Mouse (Mus musculus): Measurements from ENCODE around the gene Fkbp8. TPM values are rescaled to one million over a fixed set of nuclear protein-coding genes. Genes with fewer than 3 reads are reported as not detected.

Gene Fkbp8
- polyA plus RNA-seq, 1 experiment from 2014 or later = 332 TPM

GRCm38 (mm10) chr8:70553740-70554139 is 26.2 kb downstream of the Fkbp8 start:
- Histone ChIP-seq H3K4me3 (no peak overlapping the region), H3K9me3 (no peaks in the 10 kb centered on the region), H3K4me2 (replicated peaks) (no peak overlapping the region), H3K4me1 (peaks cover 10% of the 10 kb centered on the region; the same call in 1 of the 2 replicates), H3K9ac (replicated peaks) (no peak overlapping the region), H3K36me3 (no peaks in the 10 kb centered on the region), H3K27ac (replicated peaks) (no peak overlapping the region), H3K27me3 (no peaks in the 10 kb centered on the region)
- no peak for ATAC-seq (ENCODE audit: low FRiP score, low read depth)

- no peak for ATAC-seq (ENCODE audit: low FRiP score, low read depth)
- H3K9ac ChIP-seq (replicated peaks) = no peak overlapping the region
- 94% methylated on average over 4 of the region's 4 CpGs for WGBS
These were observed 27.7 kb downstream of the Fkbp8 start for GRCm38 (mm10) chr8:70555079-70555747.

GRCm38 (mm10) chr8:70558334-70558733 is 30.8 kb downstream of the Fkbp8 start:
- Histone ChIP-seq H3K9me3 (no peaks in the 10 kb centered on the region), H3K9ac (replicated peaks) (no peak overlapping the region), H3K4me2 (replicated peaks) (no peak overlapping the region), H3K27me3 (no peaks in the 10 kb centered on the region), H3K36me3 (no peaks in the 10 kb centered on the region), H3K27ac (replicated peaks) (no peak overlapping the region), H3K4me1 (peaks cover 15% of the 10 kb centered on the region; the same call in 1 of the 2 replicates), H3K4me3 (no peak overlapping the region)
- no peak for ATAC-seq (ENCODE audit: low FRiP score, low read depth)
- WGBS = 81% methylated on average over 4 of the region's 4 CpGs

More at GRCm38 (mm10) chr8:70555079-70555747, 27.7 kb downstream of the Fkbp8 start:
- Histone ChIP-seq H3K27ac (replicated peaks) (no peak overlapping the region), H3K9me3 (no peaks in the 10 kb centered on the region), H3K4me1 (peaks cover 10% of the 10 kb centered on the region; the same call in 1 of the 2 replicates), H3K4me3 (no peak overlapping the region), H3K27me3 (no peaks in the 10 kb centered on the region), H3K4me2 (replicated peaks) (no peak overlapping the region), H3K36me3 (no peaks in the 10 kb centered on the region)

- no peak for ATAC-seq (ENCODE audit: low FRiP score, low read depth)
- WGBS = 85% methylated on average over 3 of the region's 3 CpGs
- no peak overlapping the region for H3K27ac ChIP-seq (replicated peaks)
These were observed 31.5 kb downstream of the Fkbp8 start for GRCm38 (mm10) chr8:70558983-70559382.

GRCm38 (mm10) chr8:70560096-70560495 is 32.6 kb downstream of the Fkbp8 start:
- 86% methylated on average over 2 of the region's 2 CpGs for WGBS
- Histone ChIP-seq H3K9ac (replicated peaks) (no peak overlapping the region), H3K4me2 (replicated peaks) (no peak overlapping the region), H3K27ac (replicated peaks) (no peak overlapping the region), H3K4me1 (0 out of 2 replicates have a peak, but pooled peaks cover 7% of the 10 kb centered on the region), H3K27me3 (no peaks in the 10 kb centered on the region), H3K4me3 (no peak overlapping the region), H3K36me3 (no peaks in the 10 kb centered on the region), H3K9me3 (no peaks in the 10 kb centered on the region)
- no peak for ATAC-seq (ENCODE audit: low FRiP score, low read depth)

More at GRCm38 (mm10) chr8:70558983-70559382, 31.5 kb downstream of the Fkbp8 start:
- Histone ChIP-seq H3K4me1 (0 out of 2 replicates have a peak, but pooled peaks cover 8% of the 10 kb centered on the region), H3K27me3 (no peaks in the 10 kb centered on the region), H3K4me3 (no peak overlapping the region), H3K36me3 (no peaks in the 10 kb centered on the region), H3K9me3 (no peaks in the 10 kb centered on the region), H3K4me2 (replicated peaks) (no peak overlapping the region), H3K9ac (replicated peaks) (no peak overlapping the region)

GRCm38 (mm10) chr8:70560564-70560963 is 33.0 kb downstream of the Fkbp8 start:
- Histone ChIP-seq H3K4me2 (replicated peaks) (no peak overlapping the region), H3K9me3 (no peaks in the 10 kb centered on the region), H3K36me3 (no peaks in the 10 kb centered on the region), H3K27me3 (no peaks in the 10 kb centered on the region), H3K9ac (replicated peaks) (no peak overlapping the region), H3K4me1 (peaks cover 7% of the 10 kb centered on the region; the same call in 1 of the 2 replicates), H3K4me3 (no peak overlapping the region), H3K27ac (replicated peaks) (no peak overlapping the region)
- whole genome bisulfite sequencing = 64% methylated on average over 3 of the region's 3 CpGs
- no peak for ATAC-seq (ENCODE audit: low FRiP score, low read depth)

- peaks cover 7% of the 10 kb centered on the region; the same call in 1 of the 2 replicates for H3K4me1 ChIP-seq
- H3K4me3 ChIP-seq = no peak overlapping the region
- H3K27me3 ChIP-seq = no peaks in the 10 kb centered on the region
- H3K27ac ChIP-seq (replicated peaks) = no peak overlapping the region
- no peaks in the 10 kb centered on the region for H3K36me3 ChIP-seq
- 82% methylated on average over 4 of the region's 4 CpGs for WGBS
- no peak overlapping the region for H3K4me2 ChIP-seq (replicated peaks)
- H3K9me3 ChIP-seq = no peaks in the 10 kb centered on the region
- no peak overlapping the region for H3K9ac ChIP-seq (replicated peaks)
- no peak for ATAC-seq (ENCODE audit: low FRiP score, low read depth)
These were observed 33.8 kb downstream of the Fkbp8 start for GRCm38 (mm10) chr8:70561357-70561756.

- Histone ChIP-seq H3K36me3 (no peaks in the 10 kb centered on the region), H3K27me3 (no peaks in the 10 kb centered on the region), H3K4me3 (no peak overlapping the region), H3K9ac (replicated peaks) (no peak overlapping the region), H3K4me1 (peaks cover 7% of the 10 kb centered on the region; the same call in 1 of the 2 replicates), H3K9me3 (no peaks in the 10 kb centered on the region), H3K4me2 (replicated peaks) (no peak overlapping the region), H3K27ac (replicated peaks) (no peak overlapping the region)
- WGBS = 85% methylated on average over 7 of the region's 7 CpGs
- ATAC-seq (ENCODE audit: low FRiP score, low read depth) = no peak; the same call in 1 of the 2 replicates
These were observed 34.4 kb downstream of the Fkbp8 start for GRCm38 (mm10) chr8:70561809-70562535.

- ATAC-seq (ENCODE audit: low FRiP score, low read depth) = no peak
These were observed 35.3 kb downstream of the Fkbp8 start for GRCm38 (mm10) chr8:70562802-70563201.

GRCm38 (mm10) chr8:70563763-70564387 is 36.4 kb downstream of the Fkbp8 start:
- 87% methylated on average over 6 of the region's 6 CpGs for WGBS
- Histone ChIP-seq H3K27ac (replicated peaks) (no peak overlapping the region), H3K9ac (replicated peaks) (no peak overlapping the region), H3K36me3 (no peaks in the 10 kb centered on the region), H3K4me3 (no peak overlapping the region), H3K27me3 (no peaks in the 10 kb centered on the region), H3K4me1 (peaks cover 7% of the 10 kb centered on the region; the same call in 1 of the 2 replicates), H3K4me2 (replicated peaks) (no peak overlapping the region), H3K9me3 (no peaks in the 10 kb centered on the region)
- ATAC-seq (ENCODE audit: low FRiP score, low read depth) = no peak

More at GRCm38 (mm10) chr8:70562802-70563201, 35.3 kb downstream of the Fkbp8 start:
- Histone ChIP-seq H3K4me3 (no peak overlapping the region), H3K27me3 (no peaks in the 10 kb centered on the region), H3K9me3 (no peaks in the 10 kb centered on the region), H3K9ac (replicated peaks) (no peak overlapping the region), H3K27ac (replicated peaks) (no peak overlapping the region), H3K4me2 (replicated peaks) (no peak overlapping the region), H3K36me3 (no peaks in the 10 kb centered on the region), H3K4me1 (peaks cover 7% of the 10 kb centered on the region; the same call in 1 of the 2 replicates)
- 85% methylated on average over 3 of the region's 3 CpGs for WGBS

GRCm38 (mm10) chr8:70564696-70565235 is 37.2 kb downstream of the Fkbp8 start:
- H3K27ac ChIP-seq (replicated peaks) = no peak overlapping the region
- no peak overlapping the region for H3K9ac ChIP-seq (replicated peaks)
- no peak overlapping the region for H3K4me3 ChIP-seq
- H3K27me3 ChIP-seq = no peaks in the 10 kb centered on the region
- H3K4me2 ChIP-seq (replicated peaks) = no peak overlapping the region
- H3K36me3 ChIP-seq = no peaks in the 10 kb centered on the region
- H3K4me1 ChIP-seq = peaks cover 7% of the 10 kb centered on the region; the same call in 1 of the 2 replicates
- 96% methylated on average over 3 of the region's 3 CpGs for WGBS
- no peaks in the 10 kb centered on the region for H3K9me3 ChIP-seq
- no peak for ATAC-seq (ENCODE audit: low FRiP score, low read depth)
